Mouse (Mus musculus) olfactory bulb, adult 2 months (tissue): ENCODE data around the gene Alkbh2. TPM values are rescaled to one million over a fixed set of nuclear protein-coding genes. Genes with fewer than 3 reads are reported as not detected.

Source experiments
- H3K27ac ChIP-seq: fragments of 200-500 bp; 2 replicates; pipeline ENCODE4 v1.5.1; 2012; ENCODE audit warnings: low read depth, low read length; ENCODE audit not compliant: insufficient read depth
- H3K4me1 ChIP-seq: fragments of 200-500 bp; 2 replicates; pipeline ENCODE4 v1.6.1; 2012; ENCODE audit warnings: low read length; ENCODE audit not compliant: control insufficient read depth, insufficient read depth
- H3K4me3 ChIP-seq: fragments of 200-500 bp; 2 replicates; pipeline ENCODE4 v1.5.1; 2012; ENCODE audit warnings: mild to moderate bottlenecking, low read depth, low read length, moderate library complexity; ENCODE audit not compliant: insufficient read depth
- CTCF ChIP-seq: fragments of 200-500 bp; IDR thresholded peaks from 2 replicates; pipeline ENCODE4 v1.5.1; 2012; ENCODE audit warnings: low read depth, mild to moderate bottlenecking, low read length, moderate library complexity; ENCODE audit not compliant: insufficient read depth
- POLR2A ChIP-seq: fragments of 200-500 bp; IDR thresholded peaks from 2 replicates; pipeline ENCODE4 v1.6.1; 2012; ENCODE audit warnings: mild to moderate bottlenecking, low read depth, low read length, moderate library complexity; ENCODE audit not compliant: insufficient read depth
- WGBS: fragments of 180-500 bp; shearing (Covaris S2); methylation state at CpG from one replicate; pipeline ENCODE4 v1.1.7; 2018; 5-methylcytosine and 5-hydroxymethylcytosine counted together
- polyA plus RNA-seq: library from polyadenylated mRNA; stranded (reverse); fragments of >200 nt; gene quantifications from 2 replicates; pipeline ENCODE4 v1.2.4, GENCODE M21; 2012; ENCODE audit warnings: low replicate concordance; ENCODE audit not compliant: missing spikeins, insufficient read depth, insufficient read length

Alkbh2 gene
- polyA plus RNA-seq, 1 experiment = not detected

- WGBS = 76% methylated on average over 12 of the region's 12 CpGs
- TF ChIP-seq CTCF = no peak
- TF ChIP-seq POLR2A = no peak
- H3K4me3 ChIP-seq = no peak overlapping the region
- H3K4me1 ChIP-seq = peaks cover 15% of the 10 kb centered on the region
- no peak overlapping the region for H3K27ac ChIP-seq
These were observed 40.0 kb downstream of the Alkbh2 start for GRCm38 (mm10) chr5:114087875-114088480.

- no peak overlapping the region for H3K4me3 ChIP-seq
- H3K27ac ChIP-seq = no peak overlapping the region
- 82% methylated on average over 14 of the region's 14 CpGs for WGBS
- TF ChIP-seq POLR2A (no peak), CTCF (no peak)
- H3K4me1 ChIP-seq = peaks cover 13% of the 10 kb centered on the region
These were observed 42.5 kb downstream of the Alkbh2 start for GRCm38 (mm10) chr5:114085501-114085900.

- Histone ChIP-seq H3K4me1 (peaks cover 12% of the 10 kb centered on the region), H3K4me3 (no peak overlapping the region), H3K27ac (no peak overlapping the region)
- WGBS = 39% methylated on average over 8 of the region's 8 CpGs
- TF ChIP-seq CTCF = no peak
- no peak for TF ChIP-seq POLR2A
These were observed 51.0 kb downstream of the Alkbh2 start for GRCm38 (mm10) chr5:114077009-114077408.

Other genes with a start within 250 kb of the Alkbh2 start
- gene Coro1c, start 219.5 kb downstream of the Alkbh2 start, polyA plus RNA-seq = not detected in 2 replicates
- gene Ssh1, start 134.3 kb downstream of the Alkbh2 start, polyA plus RNA-seq = not detected in 2 replicates
- not detected in 2 replicates for gene Dao, start 124.5 kb downstream of the Alkbh2 start, polyA plus RNA-seq
- gene Usp30, start 62.8 kb downstream of the Alkbh2 start, polyA plus RNA-seq = not detected in 2 replicates
- not detected in 2 replicates for gene Svop, start 36.6 kb downstream of the Alkbh2 start, polyA plus RNA-seq
- not detected in 2 replicates for gene Ung, start 2.2 kb upstream of the Alkbh2 start, polyA plus RNA-seq
- gene Acacb, start 18.3 kb upstream of the Alkbh2 start, polyA plus RNA-seq = not detected in 2 replicates
- not detected in 2 replicates for gene Foxn4, start 145.6 kb upstream of the Alkbh2 start, polyA plus RNA-seq
- not detected in 2 replicates for gene Myo1h, start 160.9 kb upstream of the Alkbh2 start, polyA plus RNA-seq